Mouse (Mus musculus) CH12.LX (cell line): Measurements from ENCODE around the gene Hsf5. TPM values are rescaled to one million over a fixed set of nuclear protein-coding genes. Genes with fewer than 3 reads are reported as not detected.
A peak's percentile ranks its signal among the peaks of the same experiment; 100 is the strongest.

ENCODE experiments used
- DNase-seq: peaks from one replicate; pipeline ENCODE4 v3.0.0-alpha.2; 2013; ENCODE audit errors: extremely low read depth
- H3K27ac ChIP-seq: 2 replicates; pipeline ENCODE4 v1.5.1; 2012; ENCODE audit warnings: low read depth, mild to moderate bottlenecking, control low read depth, moderate library complexity; ENCODE audit not compliant: insufficient read depth
- H3K27me3 ChIP-seq: replicated peaks from 2 replicates; pipeline ENCODE3; 2012; ENCODE audit warnings: inconsistent platforms
- H3K36me3 ChIP-seq, 2 experiments: replicated peaks in 1 of 2; 2 replicates each; pipeline versions ENCODE3 to v1.6.1; 2012; ENCODE audit warnings: inconsistent platforms in 1 of 2, low read length in 1 of 2, mild to moderate bottlenecking in 1 of 2, mixed read lengths in 1 of 2, moderate library complexity in 1 of 2; ENCODE audit not compliant: control insufficient read depth in 1 of 2, insufficient read depth in 1 of 2
- H3K4me1 ChIP-seq, 2 experiments: 2 replicates each; pipeline ENCODE4 v1.6.1; 2012; ENCODE audit warnings: inconsistent platforms in 1 of 2, moderate library complexity in 1 of 2; ENCODE audit not compliant: insufficient read depth in 2 of 2, control insufficient read depth in 1 of 2
- H3K4me2 ChIP-seq: 2 replicates; pipeline ENCODE4 v1.6.1; 2012; ENCODE audit warnings: low read depth, mild to moderate bottlenecking, control low read depth; ENCODE audit not compliant: poor library complexity, insufficient read depth, severe bottlenecking
- H3K4me3 ChIP-seq, 3 experiments: fragments of 150-350 bp in 1 of 3; sonication (generic) in 1 of 3; replicated peaks in 1 of 3; 2 replicates each; pipeline versions ENCODE3 to v1.5.1; 2011 to 2012; ENCODE audit warnings: low read depth in 2 of 3, low read length in 2 of 3, mild to moderate bottlenecking in 2 of 3, moderate library complexity in 2 of 3, control low read depth in 1 of 3, improper control_type of control experiment in 1 of 3, inconsistent platforms in 1 of 3, mixed read lengths in 1 of 3; ENCODE audit not compliant: poor library complexity in 1 of 3
- H3K79me2 ChIP-seq: replicated peaks from 2 replicates; pipeline ENCODE4 v1.6.1; 2012; ENCODE audit warnings: mild to moderate bottlenecking, moderate library complexity; ENCODE audit not compliant: control insufficient read depth, poor library complexity, insufficient read depth, severe bottlenecking; ENCODE audit errors: extremely low read depth
- H3K9ac ChIP-seq: 2 replicates; pipeline ENCODE4 v1.6.1; 2012; ENCODE audit warnings: low read depth, mild to moderate bottlenecking, control low read depth, moderate library complexity; ENCODE audit not compliant: insufficient read depth
- H3K9me3 ChIP-seq: replicated peaks from 2 replicates; pipeline ENCODE3; 2012; ENCODE audit warnings: low read length, inconsistent platforms, mixed read lengths
- BHLHE40 ChIP-seq: IDR thresholded peaks from 2 replicates; pipeline ENCODE4 v1.6.1; 2011; ENCODE audit warnings: mild to moderate bottlenecking, low read depth, low read length, improper control_type of control experiment
- CTCF ChIP-seq, 2 experiments: IDR thresholded peaks in 1 of 2; conservative IDR thresholded peaks in 1 of 2; 2 replicates each; pipeline ENCODE4 v1.5.1; 2011 to 2012; ENCODE audit warnings: low read depth in 2 of 2, low read length in 2 of 2, improper control_type of control experiment in 1 of 2, inconsistent platforms in 1 of 2, mild to moderate bottlenecking in 1 of 2, moderate library complexity in 1 of 2
- E2F4 ChIP-seq: IDR thresholded peaks from 2 replicates; pipeline ENCODE4 v1.6.1; 2011; ENCODE audit warnings: low read depth, low read length, improper control_type of control experiment; ENCODE audit not compliant: insufficient replicate concordance
- ELF1 ChIP-seq: IDR thresholded peaks from 2 replicates; pipeline ENCODE4 v1.6.1; 2014; ENCODE audit warnings: low read depth, mild to moderate bottlenecking, inconsistent platforms, low read length, improper control_type of control experiment
- GABPA ChIP-seq: IDR thresholded peaks from 2 replicates; pipeline ENCODE4 v1.6.1; 2012; ENCODE audit warnings: low read depth, low read length, improper control_type of control experiment, inconsistent platforms; ENCODE audit not compliant: insufficient replicate concordance
- MAFK ChIP-seq: IDR thresholded peaks from 2 replicates; pipeline ENCODE4 v1.6.1; 2011; ENCODE audit warnings: low read length, improper control_type of control experiment; ENCODE audit not compliant: insufficient replicate concordance
- MYC ChIP-seq: IDR thresholded peaks from 2 replicates; pipeline ENCODE4 v1.6.1; 2011; ENCODE audit warnings: low read depth, mild to moderate bottlenecking, improper control_type of control experiment, low read length
- NELFE ChIP-seq: IDR thresholded peaks from 2 replicates; pipeline ENCODE4 v1.6.1; 2011; ENCODE audit warnings: low read depth, low read length, improper control_type of control experiment
- NRF1 ChIP-seq: IDR thresholded peaks from 2 replicates; pipeline ENCODE4 v1.6.1; 2014; ENCODE audit warnings: low read depth, mild to moderate bottlenecking, inconsistent platforms, low read length, improper control_type of control experiment, moderate library complexity
- POLR2AphosphoS2 ChIP-seq: IDR thresholded peaks from 2 replicates; pipeline ENCODE4 v1.6.1; 2011; ENCODE audit warnings: low read depth, low read length, improper control_type of control experiment
- RAD21 ChIP-seq: IDR thresholded peaks from 2 replicates; pipeline ENCODE4 v1.6.1; 2011; ENCODE audit warnings: low read depth, mild to moderate bottlenecking, low read length, improper control_type of control experiment, moderate library complexity
- SIN3A ChIP-seq: IDR thresholded peaks from 2 replicates; pipeline ENCODE4 v1.6.1; 2012; ENCODE audit warnings: low read length, improper control_type of control experiment, inconsistent platforms
- TBP ChIP-seq: conservative IDR thresholded peaks from 2 replicates; pipeline ENCODE4 v1.6.1; 2011; ENCODE audit warnings: low read depth, low read length, improper control_type of control experiment
- TCF12 ChIP-seq: IDR thresholded peaks from 2 replicates; pipeline ENCODE4 v1.6.1; 2014; ENCODE audit warnings: low read depth, mild to moderate bottlenecking, inconsistent platforms, low read length, improper control_type of control experiment
- USF1 ChIP-seq: IDR thresholded peaks from 2 replicates; pipeline ENCODE4 v1.6.1; 2014; ENCODE audit warnings: low read depth, mild to moderate bottlenecking, inconsistent platforms, low read length, improper control_type of control experiment
- ZC3H11A ChIP-seq: IDR thresholded peaks from 2 replicates; pipeline ENCODE4 v1.6.1; 2012; ENCODE audit warnings: low read depth, mild to moderate bottlenecking, inconsistent platforms, low read length, improper control_type of control experiment
- ZKSCAN1 ChIP-seq: IDR thresholded peaks from 2 replicates; pipeline ENCODE4 v1.6.1; 2012; ENCODE audit warnings: low read depth, inconsistent platforms, low read length, improper control_type of control experiment, borderline replicate concordance
- dilution Hi-C: fragments of 300-500 bp; cut with MboI; formaldehyde crosslinking; loops from 2 replicates; pipeline ENCODE4 v1.14.3; 2020; ENCODE audit warnings: low sequenced_read_pairs; ENCODE audit not compliant: extremely low pct_unique_long_range_greater_than_20kb, extremely low pct_ligation_motif_present
- in situ Hi-C: fragments of 300-500 bp; cut with MboI; formaldehyde crosslinking; loops from 3 replicates; pipeline ENCODE4 v1.14.3; 2019; ENCODE audit warnings: low sequenced_read_pairs, low pct_ligation_motif_present, low pct_unique_long_range_greater_than_20kb, mixed read lengths
- polyA plus RNA-seq: library from polyadenylated mRNA; unstranded; fragments of >175 nt; gene quantifications from 2 replicates; pipeline ENCODE4 v1.2.1, GENCODE M21; 2012; ENCODE audit warnings: low read depth; ENCODE audit not compliant: insufficient read length
- total RNA-seq, 2 experiments: library from RNA; depleted of rRNA; stranded (reverse); fragments of 300-350 nt in 1 of 2; fragments of >200 nt in 1 of 2; gene quantifications; 2 replicates each; pipeline ENCODE4 v1.2.3; 2012 to 2014

Hsf5 gene
- total and polyA plus RNA-seq, 3 experiments, result 0.04 TPM; not detected in 2

DNA sequence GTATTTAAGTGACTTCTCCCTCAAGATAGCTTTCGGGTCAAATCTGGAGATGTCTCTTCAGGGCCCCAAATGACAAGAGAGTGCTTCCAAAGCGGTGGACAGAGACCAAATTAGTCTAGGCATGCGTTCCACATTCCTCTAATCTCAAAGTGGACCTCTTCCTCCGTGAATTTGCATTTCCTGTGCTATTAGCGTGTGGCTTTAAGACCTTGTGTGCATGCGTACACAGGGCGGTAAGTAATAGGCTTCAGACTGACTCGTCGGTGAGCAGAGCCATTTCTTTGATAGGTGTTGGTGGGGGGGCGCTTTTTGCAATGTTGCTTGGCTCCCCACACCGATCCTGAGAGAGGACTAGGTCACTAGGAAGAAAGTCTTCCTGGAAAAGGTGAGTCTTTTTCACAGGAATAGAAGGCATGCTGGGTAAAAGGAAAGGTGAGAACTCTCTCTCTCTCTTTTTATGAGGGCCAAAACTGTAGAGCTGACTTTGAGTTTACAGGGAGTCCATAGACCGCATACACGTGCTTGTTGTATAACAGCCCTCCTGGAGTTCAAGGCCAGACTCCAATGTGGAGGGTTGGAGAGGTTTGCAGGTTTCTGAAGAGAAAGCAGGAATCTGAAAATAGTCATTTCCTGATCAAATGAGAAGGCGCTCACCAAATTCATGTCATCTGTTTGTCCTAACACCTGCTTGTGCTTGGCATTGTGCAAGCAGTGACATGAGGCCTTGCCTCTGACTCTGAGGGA, 85.1 kb downstream of the Hsf5 start:
- peak overlapping the region; percentile 15; the same call in 1 of the 2 replicates for H3K9ac ChIP-seq
- H3K27me3 ChIP-seq, result no peaks in the 10 kb centered on the region

DNA sequence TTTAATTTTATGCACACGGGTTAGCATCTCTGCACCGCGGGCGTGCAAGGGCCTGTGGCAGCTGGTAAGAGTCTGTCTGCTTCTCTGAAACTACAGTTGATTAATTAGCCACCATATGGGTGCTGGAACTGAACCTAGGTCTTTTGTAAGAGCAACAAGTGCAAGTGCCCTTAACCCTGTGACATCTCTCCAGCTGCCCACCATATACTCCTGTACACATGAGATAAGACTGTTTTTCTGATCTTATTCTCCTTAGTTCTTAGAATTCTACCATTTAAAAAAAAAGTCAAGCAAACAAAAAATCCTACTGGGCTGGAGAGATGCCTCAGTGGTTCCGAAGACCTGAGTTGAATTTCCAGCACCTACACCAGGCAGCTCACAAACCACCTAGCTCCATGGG, 86.7 kb downstream of the Hsf5 start:
- TF ChIP-seq MAFK, result no peak
- TF ChIP-seq CTCF (conservative IDR thresholded peaks at IDR 0.05 in 1 of 2, IDR thresholded peaks at IDR 0.05 in 1 of 2; ENCODE audit: low read depth in 2 of 2, low read length in 2 of 2), result no peak
- no peak for TF ChIP-seq GABPA
- no peak for TF ChIP-seq ZKSCAN1
- no peak for TF ChIP-seq SIN3A
- no peak for TF ChIP-seq NELFE
- TF ChIP-seq USF1, result no peak
- TF ChIP-seq NRF1, result no peak
- no peak for TF ChIP-seq TCF12
- TF ChIP-seq RAD21, result no peak
- no peak for TF ChIP-seq ZC3H11A
- TF ChIP-seq POLR2AphosphoS2, result no peak
- Histone ChIP-seq H3K36me3 (peaks cover 22 to 76% of the 10 kb centered on the region in 2 experiments), H3K27ac (no peak overlapping the region), H3K9ac (no peak overlapping the region), H3K4me1 (peaks cover 23 to 58% of the 10 kb centered on the region in 2 experiments), H3K4me3 (no peak overlapping the region), H3K27me3 (no peaks in the 10 kb centered on the region), H3K9me3 (no peaks in the 10 kb centered on the region), H3K79me2 (peaks cover 41% of the 10 kb centered on the region), H3K4me2 (no peak overlapping the region)
- dilution Hi-C loops, result no loop called here
- DNase-seq, result no peak
- in situ Hi-C loops, result no loop called here

More for the DNA sequence above, 85.1 kb downstream of the Hsf5 start:
- no peak overlapping the region for H3K27ac ChIP-seq
- H3K79me2 ChIP-seq, result peaks cover 49% of the 10 kb centered on the region
- no peak overlapping the region for H3K4me3 ChIP-seq
- dilution Hi-C loops, result no loop called here
- in situ Hi-C loops, result no loop called here
- H3K4me1 ChIP-seq, result peaks cover 17 to 55% of the 10 kb centered on the region in 2 experiments
- no peak for DNase-seq
- 0 out of 2 replicates have a peak, but pooled peaks have one; percentile 54 for TF ChIP-seq MYC
- no peak for TF ChIP-seq E2F4
- peak; percentile 62 for TF ChIP-seq NRF1
- TF ChIP-seq TBP, result 0 out of 2 replicates have a peak, but pooled peaks have one; percentile 28
- TF ChIP-seq SIN3A, result 0 out of 2 replicates have a peak, but pooled peaks have one; percentile 5
- 0 out of 2 replicates have a peak, but pooled peaks have one; percentile 44 for TF ChIP-seq ELF1
- peak; percentile 42; the same call in 1 of the 2 replicates for TF ChIP-seq BHLHE40
- TF ChIP-seq CTCF (conservative IDR thresholded peaks at IDR 0.05 in 1 of 2, IDR thresholded peaks at IDR 0.05 in 1 of 2; ENCODE audit: low read depth in 2 of 2, low read length in 2 of 2), result no peak
- peaks cover 28 to 79% of the 10 kb centered on the region in 2 experiments for H3K36me3 ChIP-seq
- peak overlapping the region; percentile 67 for H3K4me2 ChIP-seq
- H3K9me3 ChIP-seq, result no peaks in the 10 kb centered on the region
